Mouse (Mus musculus) small intestine, adult 2 months (tissue): ENCODE data around the gene Vamp8.

Experiments
- CTCF ChIP-seq: fragments of 200-500 bp; IDR thresholded peaks from 2 replicates; pipeline ENCODE4 v1.5.1; 2012; ENCODE audit warnings: low read depth, mild to moderate bottlenecking, control low read depth, inconsistent platforms, low read length, moderate library complexity, mixed read lengths; ENCODE audit not compliant: insufficient replicate concordance, insufficient read length; ENCODE audit errors: extremely low read depth
- POLR2A ChIP-seq: fragments of 200-500 bp; IDR thresholded peaks from 2 replicates; pipeline ENCODE4 v1.6.1; 2012; ENCODE audit warnings: low read depth, mild to moderate bottlenecking, control low read depth, inconsistent platforms, low read length, moderate library complexity

GRCm38 (mm10) chr6:72425646-72426045 lies 35.1 kb upstream of the Vamp8 start:
- no peak for TF ChIP-seq CTCF
- TF ChIP-seq POLR2A = no peak
